Mouse (Mus musculus) 3T3-L1 (cell line): ENCODE data around the gene Gm10337.

ENCODE experiments used
- DNase-seq: peaks from one replicate; pipeline ENCODE4 v3.0.0-alpha.2; 2015; ENCODE audit warnings: low read depth, low spot score

Gene Gm10337

GRCm38 (mm10) chr15:102499851-102500250 is 3.7 kb upstream of the Gm10337 start:
- DNase-seq = no peak

DNA sequence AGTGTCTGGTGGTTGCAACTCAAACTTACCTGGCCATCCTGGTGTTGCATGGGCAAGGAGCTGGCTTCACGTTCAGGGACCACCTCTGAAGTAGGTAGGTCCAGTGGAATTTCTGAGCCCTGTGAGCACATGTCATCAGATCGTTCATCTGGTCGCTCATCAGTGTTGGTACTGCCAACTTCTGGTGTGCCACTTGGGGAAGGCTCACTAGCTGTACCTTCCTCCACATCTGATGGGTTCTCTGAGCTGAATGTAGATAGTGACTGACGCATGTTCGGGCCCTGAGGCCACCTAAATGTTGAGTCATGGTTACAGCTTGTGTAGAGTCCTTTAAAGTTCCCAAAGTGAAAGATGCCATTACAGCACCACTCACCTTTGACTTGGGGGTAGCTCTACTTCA is 3.0 kb upstream of the Gm10337 start:
- no peak for DNase-seq

- DNase-seq = no peak
These were observed 2.3 kb upstream of the Gm10337 start for GRCm38 (mm10) chr15:102501084-102501814.

- no peak for DNase-seq
These were observed 1.2 kb upstream of the Gm10337 start for GRCm38 (mm10) chr15:102502254-102502840.

DNA sequence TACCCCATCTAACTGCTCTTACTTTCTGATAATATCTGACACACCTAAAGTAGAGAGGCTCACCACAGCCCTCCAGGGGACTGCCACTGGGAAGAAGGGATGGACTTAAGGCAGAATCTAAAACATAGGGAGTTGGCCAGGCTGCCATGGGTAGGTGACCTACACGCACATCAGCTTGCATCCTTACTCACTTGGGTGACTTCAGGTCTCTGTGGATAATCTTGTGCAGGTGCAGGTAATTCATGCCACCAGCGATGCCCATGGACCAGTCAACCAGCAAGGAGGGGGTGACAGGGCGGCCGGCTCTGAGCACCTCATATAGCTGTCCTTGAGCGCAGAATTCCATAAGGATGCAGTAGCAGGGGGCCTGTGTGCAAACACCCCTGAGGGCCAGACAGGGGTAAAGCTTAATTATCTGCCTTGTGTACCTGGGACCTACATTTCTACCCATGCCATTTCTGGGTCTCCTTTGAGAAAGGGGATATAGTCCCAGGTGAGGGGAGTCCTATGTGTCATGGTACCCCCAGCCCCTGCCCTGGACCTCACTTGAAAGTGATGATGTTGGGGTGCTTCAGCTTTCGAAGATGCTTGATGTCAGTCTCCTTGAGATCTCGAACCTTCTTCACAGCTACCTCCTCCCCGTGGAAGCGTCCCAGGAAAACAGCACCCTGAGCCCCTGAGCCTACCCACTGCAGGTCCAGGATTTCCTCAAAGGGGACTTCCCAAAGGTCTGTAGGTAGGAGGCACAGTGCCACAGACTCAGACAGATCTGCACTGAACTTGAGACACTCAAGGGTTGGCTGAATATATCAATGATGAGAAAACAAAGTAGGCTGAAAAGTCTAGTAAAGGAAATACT is 631 bp downstream of the Gm10337 start:
- DNase-seq = no peak

DNA sequence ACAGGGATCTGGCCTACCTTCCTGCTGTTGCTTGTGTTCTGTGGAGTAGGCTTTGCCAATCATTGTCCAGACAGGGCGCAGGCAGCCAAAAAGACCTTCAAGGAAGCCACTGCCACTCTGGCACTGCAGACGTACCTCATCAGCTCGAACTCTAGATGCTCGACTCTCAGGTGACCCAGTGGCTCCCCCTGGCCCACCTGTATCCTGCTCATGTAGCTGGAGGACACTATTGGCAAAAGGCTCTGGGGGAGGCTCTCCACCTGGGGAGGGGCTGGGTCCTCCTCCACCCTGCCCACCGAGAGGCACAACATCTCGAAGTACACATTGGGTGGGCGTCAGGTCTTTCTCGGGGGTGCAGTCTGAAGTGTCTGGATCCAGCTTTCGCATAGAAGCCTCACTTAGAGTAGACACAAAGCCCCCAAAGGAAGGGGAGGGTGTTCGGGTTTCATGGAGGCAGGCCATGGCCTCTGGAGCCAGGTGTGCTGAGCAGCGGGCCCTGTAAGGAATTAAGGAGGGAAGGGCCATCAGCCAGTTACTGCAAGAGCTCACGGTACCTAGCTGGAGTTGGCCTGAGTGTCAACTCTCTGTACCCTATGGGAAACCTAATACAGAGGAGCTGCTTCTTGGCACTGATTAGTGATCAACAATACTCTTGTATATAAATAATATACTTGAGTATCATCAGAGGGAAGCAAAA is 1.7 kb downstream of the Gm10337 start:
- no peak for DNase-seq

DNA sequence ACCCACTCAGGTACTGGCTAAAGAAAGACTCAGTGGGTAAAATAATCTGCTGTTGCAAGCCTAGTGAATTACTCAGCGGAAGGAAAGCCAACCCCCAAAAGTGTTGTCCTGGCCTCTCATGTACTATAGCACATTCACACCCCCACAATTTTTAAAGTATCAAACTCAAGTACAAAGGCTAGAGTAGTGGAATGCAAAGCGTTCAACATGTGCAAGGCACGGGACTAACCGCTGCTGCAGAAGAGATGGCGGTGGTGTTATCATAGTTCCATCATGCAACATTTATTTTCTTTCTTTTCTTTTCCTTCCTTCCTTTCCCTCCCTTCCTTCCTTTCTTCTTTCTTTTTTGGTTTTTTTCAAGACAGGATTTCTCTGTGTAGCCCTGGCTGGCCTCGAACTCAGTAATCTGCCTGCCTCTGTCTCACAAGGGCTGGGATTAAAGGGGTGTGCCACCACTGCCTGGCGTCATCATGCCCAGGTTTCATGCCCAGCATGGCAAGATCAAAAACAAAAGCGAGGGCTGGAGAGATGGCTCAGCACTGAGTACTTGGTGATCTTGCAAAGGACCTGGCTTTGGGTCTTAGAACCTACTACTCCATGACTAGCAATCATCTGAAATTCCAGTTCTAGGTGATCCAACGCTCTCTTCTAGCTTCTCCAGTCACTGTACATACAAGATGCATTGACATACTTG is 2.4 kb downstream of the Gm10337 start:
- no peak for DNase-seq

GRCm38 (mm10) chr15:102506464-102506830 is 2.9 kb downstream of the Gm10337 start:
- DNase-seq = no peak

- no peak for DNase-seq
These were observed 3.3 kb downstream of the Gm10337 start for GRCm38 (mm10) chr15:102506864-102507263.

GRCm38 (mm10) chr15:102507561-102507960 is 4.0 kb downstream of the Gm10337 start:
- DNase-seq = no peak

- DNase-seq = no peak
These were observed 4.8 kb downstream of the Gm10337 start for GRCm38 (mm10) chr15:102508336-102508735.

GRCm38 (mm10) chr15:102510110-102510509 is 6.6 kb downstream of the Gm10337 start:
- no peak for DNase-seq

DNA sequence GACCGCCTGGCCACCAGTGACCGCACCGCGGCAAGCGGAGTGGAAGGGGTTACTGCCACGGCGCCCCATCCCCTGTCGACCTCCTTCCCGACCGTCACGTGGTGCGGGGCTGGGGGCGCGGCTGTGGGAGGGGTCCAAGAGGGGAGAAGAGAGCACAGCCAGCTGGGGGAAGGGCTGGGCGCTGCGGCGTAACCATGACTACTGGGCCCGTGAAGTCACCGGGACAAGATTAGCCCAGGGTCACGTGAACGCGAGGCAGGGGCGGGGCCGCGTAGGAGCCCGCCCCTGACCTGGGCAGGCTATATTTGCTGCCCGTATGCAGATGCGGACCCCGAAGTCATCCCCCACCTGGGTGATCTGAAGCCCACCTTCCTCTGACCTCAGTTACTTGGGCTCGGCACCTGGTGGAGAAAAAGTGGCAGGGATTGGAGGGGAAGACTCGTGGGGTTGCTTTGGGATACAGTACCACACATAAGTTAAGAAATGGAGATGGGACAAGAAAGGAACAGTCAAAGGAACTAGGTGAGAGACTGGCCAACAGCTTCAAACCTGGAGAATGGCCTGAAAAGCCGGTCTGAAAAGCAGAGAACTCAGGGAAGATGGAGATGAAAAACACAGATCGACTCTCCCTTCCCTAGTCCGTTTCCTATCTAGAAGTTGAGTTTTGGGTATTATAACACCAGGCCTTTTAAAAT is 7.2 kb downstream of the Gm10337 start:
- no peak for DNase-seq

GRCm38 (mm10) chr15:102511285-102511833 is 7.8 kb downstream of the Gm10337 start:
- no peak for DNase-seq

GRCm38 (mm10) chr15:102512010-102512409 is 8.5 kb downstream of the Gm10337 start:
- DNase-seq = no peak

- no peak for DNase-seq
These were observed 8.9 kb downstream of the Gm10337 start for GRCm38 (mm10) chr15:102512471-102512870.

- no peak for DNase-seq
These were observed 9.5 kb downstream of the Gm10337 start for GRCm38 (mm10) chr15:102513004-102513403.

GRCm38 (mm10) chr15:102515261-102515660 is 11.7 kb downstream of the Gm10337 start:
- no peak for DNase-seq

DNA sequence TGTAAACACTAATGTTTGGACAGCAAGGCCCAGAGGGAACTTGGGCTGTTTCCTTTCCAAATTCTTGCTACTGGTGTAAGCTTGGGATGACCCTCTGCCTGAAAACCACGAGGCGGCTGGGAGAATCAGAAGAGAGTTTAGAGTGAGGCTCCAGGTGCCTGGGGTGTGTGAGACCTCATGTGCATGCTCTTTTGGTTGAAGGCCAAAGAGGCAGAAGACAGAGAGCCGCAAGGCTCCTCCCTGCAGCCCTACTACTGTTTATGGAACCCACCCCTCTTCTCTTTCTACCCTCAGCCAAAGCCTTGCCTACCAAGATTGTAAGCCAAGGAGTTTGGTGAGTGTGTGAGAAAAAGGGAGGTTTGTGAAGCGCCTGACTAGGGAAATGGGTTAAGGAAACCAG is 12.3 kb downstream of the Gm10337 start:
- DNase-seq = no peak

- DNase-seq = peak; percentile 70
These were observed 12.8 kb downstream of the Gm10337 start for GRCm38 (mm10) chr15:102516293-102516692.
